Mouse (Mus musculus) spleen, postnatal 14 days (tissue): Measurements from ENCODE around the gene Zfp358.
A peak's percentile ranks its signal among the peaks of the same experiment; 100 is the strongest.

Source experiments
- DNase-seq, 2 experiments: peaks; one replicate each; pipeline ENCODE4 v3.0.0; 2021 to 2022; ENCODE audit warnings: low spot score in 2 of 2

The Zfp358 gene

DNA sequence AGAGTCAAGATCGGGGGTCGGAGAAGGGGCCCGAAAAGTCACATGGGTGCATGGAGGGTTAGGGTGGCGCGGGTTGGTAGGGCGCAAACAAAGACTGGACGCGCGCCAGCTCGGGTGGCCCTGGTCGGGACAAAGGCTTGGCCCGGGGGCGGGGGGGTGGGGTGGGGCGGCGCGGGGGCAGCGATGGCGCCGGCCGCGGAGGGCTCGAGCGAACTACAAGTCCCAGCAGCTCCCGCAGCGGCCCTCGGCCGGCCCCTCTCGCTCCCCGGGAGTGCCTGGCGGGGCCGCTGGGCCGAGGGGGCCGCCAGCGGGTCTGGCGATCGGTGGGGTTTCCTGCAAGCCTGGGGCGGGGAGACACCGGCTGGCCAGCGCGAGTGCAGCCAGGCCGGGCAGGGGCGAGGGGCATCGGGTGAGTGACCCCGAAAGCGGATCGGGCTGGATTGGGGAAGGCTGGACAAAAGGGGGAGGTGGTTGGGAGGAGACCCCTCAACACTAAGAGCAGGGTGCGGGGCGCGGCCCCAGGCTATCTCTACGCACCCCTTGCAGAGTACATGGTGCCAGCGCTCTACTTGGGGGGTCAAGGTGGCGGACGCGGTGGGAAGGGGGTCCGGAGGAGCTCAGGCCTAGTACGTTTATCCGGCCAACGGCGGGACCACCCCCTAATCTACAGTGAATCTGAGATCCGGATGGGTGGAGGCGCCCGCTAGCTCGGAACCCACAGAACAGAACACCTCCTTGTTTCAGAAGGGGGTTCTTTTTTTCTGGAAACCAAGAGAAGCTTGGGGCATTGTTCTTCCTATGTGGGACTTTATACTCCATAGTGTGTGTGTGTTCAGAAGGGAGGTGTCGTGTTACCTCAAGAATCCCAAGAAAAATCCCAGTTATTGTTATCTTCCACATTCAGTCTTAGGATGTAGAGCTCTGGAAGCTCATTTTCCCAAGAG is at the start of gene Zfp358:
Gene Zfp358 (plus strand): TSS at position 238 of the 944 bp plus-strand sequence.
- peak; percentile 35 to 56 for DNase-seq

DNA sequence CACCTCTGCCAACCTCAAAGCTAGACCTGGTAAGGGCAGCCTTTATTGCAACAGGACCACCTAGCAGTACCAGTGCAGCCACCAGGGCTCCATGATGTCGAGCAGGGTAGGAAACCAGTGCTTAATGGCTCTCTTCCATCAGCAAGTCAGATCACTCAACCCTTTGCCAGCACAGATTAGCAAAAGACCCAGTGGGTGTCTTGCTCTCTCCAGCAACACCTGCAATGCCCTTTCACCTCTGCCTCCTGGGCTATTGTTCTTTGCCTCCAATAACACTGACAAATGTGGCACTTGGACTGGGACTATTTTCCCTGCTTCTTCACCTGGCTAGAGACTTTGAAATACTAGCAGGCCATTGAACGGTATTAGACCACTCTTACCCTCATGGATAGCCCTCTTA is 43.7 kb upstream of the Zfp358 start:
- no peak for DNase-seq

DNA sequence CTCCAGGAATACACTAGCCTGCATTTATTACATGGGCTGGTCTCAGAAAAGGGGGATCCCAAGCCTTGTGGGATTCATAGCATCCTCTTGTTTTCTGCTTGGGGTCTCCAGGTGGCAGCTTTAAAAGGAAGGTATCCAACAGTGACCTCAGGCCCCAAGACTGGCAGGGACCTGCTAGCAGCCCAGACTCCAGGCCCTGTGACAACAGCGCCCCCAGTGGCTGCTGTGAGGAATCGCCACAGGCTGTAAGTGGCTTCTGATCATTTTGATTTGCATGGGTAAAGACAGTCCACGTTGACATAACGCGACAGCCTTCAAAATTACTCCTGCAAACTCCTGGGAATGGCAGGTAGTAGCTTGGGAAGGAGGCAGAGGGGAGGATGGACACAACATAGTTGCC is 42.3 kb upstream of the Zfp358 start:
- peak in 1 of 2 experiments; percentile 37 for DNase-seq

GRCm38 (mm10) chr8:3451992-3452391 is 40.9 kb upstream of the Zfp358 start:
- no peak for DNase-seq

- DNase-seq = no peak
These were observed 29.7 kb upstream of the Zfp358 start for GRCm38 (mm10) chr8:3463248-3463647.

- DNase-seq = peak in 1 of 2 experiments; percentile 39
These were observed 28.6 kb upstream of the Zfp358 start for GRCm38 (mm10) chr8:3464309-3464708.

- DNase-seq = peak; percentile 85 to 90
These were observed 25.7 kb upstream of the Zfp358 start, which contains the start of gene Pex11g for GRCm38 (mm10) chr8:3467006-3467885. TSS of gene Pex11g (minus strand) at chr8:3467680.

DNA sequence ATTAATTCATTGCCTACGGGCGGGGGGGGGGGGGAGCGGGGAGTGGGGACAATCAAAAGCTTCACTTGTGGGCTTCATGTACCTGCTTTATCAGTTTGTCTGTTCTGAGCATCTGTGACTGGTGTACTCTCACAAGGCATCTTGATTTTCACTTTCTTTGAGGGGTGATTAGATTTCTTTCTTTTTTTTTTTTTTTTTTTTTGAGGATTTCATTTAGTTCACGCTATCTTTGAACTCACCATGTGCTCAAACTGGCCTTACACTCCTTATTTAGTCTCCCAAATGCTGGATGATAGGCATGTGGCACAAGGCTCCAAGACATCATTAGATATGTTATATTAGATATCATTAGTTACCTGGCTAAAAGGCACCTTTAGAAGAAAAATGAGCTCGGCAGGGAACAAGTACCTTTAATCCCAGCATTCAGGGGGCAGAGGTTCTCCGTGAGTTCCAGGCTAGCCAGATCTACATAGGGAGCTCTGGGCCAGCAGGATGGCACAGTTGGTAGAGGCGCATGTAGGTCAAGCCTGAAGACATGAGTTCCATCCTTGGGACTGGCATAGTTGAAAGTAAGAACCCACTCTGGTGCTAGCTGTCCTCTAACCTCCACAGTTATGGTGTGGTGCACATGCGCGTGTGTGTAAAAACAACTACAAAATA is 24.9 kb upstream of the Zfp358 start:
- no peak for DNase-seq

DNA sequence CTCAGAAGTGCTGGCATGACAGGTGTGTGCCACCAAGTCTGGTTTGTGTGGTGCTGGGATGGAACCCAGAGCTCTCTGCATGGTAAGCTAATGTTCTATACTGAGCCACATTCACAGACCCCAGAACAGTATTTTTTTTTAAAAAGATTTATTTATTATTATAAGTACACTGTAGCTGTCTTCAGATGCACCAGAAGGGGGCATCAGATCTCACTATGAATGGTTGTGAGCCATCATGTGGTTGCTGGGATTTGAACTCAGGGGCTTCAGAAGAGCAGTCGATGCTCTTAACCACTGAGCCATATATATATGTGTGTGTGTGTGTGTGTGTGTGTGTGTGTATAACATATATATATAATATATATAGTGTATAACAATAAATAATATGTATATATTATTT is 24.1 kb upstream of the Zfp358 start:
- no peak for DNase-seq

- DNase-seq = no peak
These were observed 22.4 kb upstream of the Zfp358 start, which contains the start of gene Tex45 for GRCm38 (mm10) chr8:3470562-3470961. TSS of gene Tex45 (plus strand) at chr8:3470862.

DNA sequence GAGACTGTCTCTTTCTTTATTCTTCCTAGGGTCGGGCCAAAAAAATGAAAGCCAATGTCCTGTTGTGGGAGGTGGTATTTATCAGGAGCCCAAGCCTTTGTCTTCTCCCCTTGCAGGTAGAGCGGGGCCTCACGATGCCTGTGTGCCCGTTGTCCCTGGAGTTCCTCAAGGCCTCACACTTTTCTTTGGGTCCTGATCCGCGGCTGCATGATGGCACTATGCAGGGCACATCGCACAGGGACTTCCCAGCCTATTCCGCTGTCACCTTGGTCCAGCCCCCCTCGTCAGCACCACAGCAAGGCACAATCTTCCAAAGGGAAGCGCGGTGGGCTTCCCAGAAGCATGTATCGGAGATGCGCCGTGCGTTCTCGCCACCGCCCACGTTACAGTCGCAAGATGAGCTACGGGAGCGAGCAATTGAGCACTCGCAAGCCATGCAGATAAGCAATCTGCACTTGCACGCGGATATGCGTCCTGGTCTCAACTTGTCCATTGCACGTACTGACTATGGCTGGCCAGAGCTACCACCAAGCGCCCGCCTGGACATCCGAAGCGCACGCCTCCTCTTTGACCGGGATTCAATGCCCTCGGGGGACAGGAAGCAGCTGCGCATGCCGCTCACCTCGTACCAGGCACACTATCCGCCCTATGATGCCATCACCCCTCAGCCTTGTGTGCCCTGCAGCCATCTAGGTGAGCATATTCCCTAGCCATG is 17.1 kb upstream of the Zfp358 start:
- DNase-seq = no peak

DNA sequence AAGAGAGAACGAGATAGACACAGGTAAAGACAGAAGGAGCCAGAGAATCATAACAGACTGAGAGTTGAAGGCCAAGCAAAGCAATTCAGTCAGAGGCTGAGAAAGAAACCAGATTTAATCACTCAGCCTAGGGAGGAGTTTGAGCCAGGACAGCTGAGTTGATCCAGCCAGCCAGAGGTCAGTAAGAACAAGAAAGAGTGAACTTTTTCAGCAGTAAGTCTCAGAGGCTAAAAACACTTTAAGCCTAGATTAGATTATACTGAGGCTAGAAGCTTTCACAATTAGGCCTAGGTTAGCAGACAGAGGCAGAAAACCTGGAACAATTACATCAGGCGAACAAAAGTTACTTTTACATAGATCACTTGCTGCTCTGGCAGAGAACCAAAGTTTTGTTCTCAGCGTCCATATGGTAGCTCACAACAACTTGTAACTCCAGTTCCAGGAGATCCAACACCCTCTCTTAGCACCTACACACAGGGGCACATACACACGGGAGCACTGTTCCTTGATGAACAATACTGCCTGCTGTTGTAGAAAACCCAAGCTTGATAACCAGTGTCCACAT is 12.6 kb upstream of the Zfp358 start:
- no peak for DNase-seq

GRCm38 (mm10) chr8:3481605-3482004 is 11.3 kb upstream of the Zfp358 start:
- no peak for DNase-seq

- no peak for DNase-seq
These were observed 10.6 kb upstream of the Zfp358 start for GRCm38 (mm10) chr8:3482240-3482740.

DNA sequence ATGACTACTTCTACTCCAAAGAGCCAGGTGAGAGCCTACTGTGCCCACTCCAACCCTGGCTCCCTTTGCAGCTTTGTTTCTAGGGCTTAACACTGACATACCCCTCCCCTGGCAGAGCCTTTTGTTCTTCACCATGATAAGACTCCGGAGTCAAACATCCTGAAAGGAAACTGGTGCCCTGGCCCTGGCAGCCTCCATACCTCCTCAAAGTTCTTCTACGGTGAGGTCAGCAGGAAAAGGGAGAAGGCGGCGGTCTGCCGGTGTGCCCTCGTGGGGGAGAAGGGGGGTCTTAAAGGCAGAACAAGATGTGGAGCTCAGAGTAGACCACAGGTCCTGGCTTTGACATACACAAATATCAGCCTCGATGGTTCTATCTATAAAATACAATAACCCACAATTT is 9.4 kb upstream of the Zfp358 start:
- DNase-seq = no peak

DNA sequence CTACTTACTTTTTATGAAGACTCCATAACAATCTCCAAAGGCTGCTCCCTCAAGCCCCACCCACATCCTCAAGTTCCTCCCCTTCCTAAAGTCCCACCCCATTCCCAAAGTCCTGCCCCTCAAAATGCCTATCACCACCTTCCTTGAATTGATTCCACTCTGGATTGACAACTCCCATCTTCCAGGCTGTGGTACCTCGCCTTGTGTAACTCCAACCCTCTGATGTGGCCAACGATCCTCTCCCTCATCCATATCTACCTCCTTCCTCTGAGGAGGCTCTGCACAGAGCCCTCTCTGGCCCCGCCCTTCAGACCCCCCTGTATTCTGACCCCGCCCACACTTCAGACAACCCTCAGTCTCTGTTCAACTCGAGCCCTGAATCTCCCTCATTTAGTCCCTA is 7.7 kb upstream of the Zfp358 start:
- DNase-seq = no peak

DNA sequence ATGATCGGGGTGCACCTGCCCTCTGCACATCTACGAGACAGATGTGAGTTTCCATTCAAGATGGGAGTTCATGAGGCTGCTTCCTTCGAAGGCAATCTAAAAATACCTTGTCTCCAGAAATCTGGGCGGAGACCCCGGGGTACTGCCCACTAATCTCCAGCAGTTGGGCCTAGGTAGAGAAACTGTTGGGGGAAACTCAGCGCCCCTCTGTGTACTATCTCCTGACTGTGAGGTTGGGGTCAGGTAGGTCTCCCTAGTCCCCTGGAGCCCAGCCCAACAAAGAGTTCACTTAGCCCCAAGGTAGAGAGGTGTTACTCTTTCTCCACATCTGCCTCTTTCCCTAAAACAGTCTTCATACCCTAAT is 889 bp downstream of the Zfp358 start:
- DNase-seq = no peak

- no peak for DNase-seq
These were observed 2.9 kb downstream of the Zfp358 start for GRCm38 (mm10) chr8:3495578-3496427.

DNA sequence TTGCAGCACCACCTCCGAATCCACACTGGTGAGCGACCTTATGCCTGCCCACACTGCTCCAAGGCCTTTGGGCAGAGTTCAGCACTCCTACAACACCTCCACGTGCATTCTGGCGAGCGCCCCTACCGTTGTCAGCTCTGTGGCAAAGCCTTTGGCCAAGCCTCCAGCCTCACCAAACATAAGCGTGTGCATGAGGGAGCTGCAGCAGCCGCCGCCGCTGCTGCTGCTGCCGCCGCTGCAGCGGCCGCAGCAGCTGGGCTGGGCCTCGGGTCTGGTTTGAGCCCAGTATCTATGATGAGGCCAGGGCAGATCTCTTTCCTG is 3.5 kb downstream of the Zfp358 start:
- DNase-seq = no peak

DNA sequence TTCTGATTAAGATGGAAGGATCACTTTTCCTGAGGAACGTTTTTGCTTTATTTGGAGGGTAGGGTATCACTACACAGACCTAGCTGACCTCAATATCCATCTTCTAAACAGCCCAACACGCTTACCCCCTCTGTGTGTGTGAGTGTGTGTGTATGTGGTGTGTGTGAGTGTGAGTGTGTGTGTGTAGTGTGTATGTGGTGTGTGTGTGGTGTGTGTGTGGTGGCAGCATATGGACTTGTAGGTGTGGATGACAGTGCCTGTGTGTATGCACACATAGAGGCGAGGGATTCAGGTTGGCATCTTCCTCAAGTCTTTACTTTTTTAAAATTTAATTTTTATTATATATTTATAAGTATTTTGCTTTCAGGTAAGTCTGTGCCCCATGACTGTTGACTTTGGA is 5.6 kb downstream of the Zfp358 start:
- no peak for DNase-seq
